Mouse (Mus musculus) heart, postnatal 0 days (tissue): ENCODE results near the gene Adh4.

Source experiments
- CTCF ChIP-seq: IDR thresholded peaks from 2 replicates; pipeline ENCODE4 v1.5.1; 2016; ENCODE audit warnings: antibody characterized with exemption, control low read depth, low read depth
- EP300 ChIP-seq: IDR thresholded peaks from 2 replicates; pipeline ENCODE4 v1.6.1; 2016; ENCODE audit warnings: antibody characterized with exemption, low read depth

GRCm38 (mm10) chr3:138461832-138462231 lies 46.6 kb downstream of the Adh4 start:
- no peak for TF ChIP-seq CTCF
- no peak for TF ChIP-seq EP300
